Mouse (Mus musculus): ENCODE measurements at regions not wholly inside any gene's neighbourhood (a gene's known extent, or its start where the extent isn't known, plus 50 kb on each side); places are given as distances from the start of the nearest gene placed in this dataset.

- H3K4me2 ChIP-seq (ENCODE audit: low read depth, severe bottlenecking), result no peak overlapping the region
- H3K36me3 ChIP-seq (ENCODE audit: control insufficient read depth, insufficient read depth, low read length), result no peaks in the 10 kb centered on the region
- no peak overlapping the region for H3K9ac ChIP-seq (ENCODE audit: low read length)
- ATAC-seq (ENCODE audit: insufficient number of reproducible peaks, low FRiP score, low TSS enrichment, low read depth) (no peak), DNase-seq (ENCODE audit: low spot score) (no peak)
- no peaks in the 10 kb centered on the region for H3K27me3 ChIP-seq (ENCODE audit: control insufficient read depth, insufficient read depth, low read length)
- 63% methylated on average over 12 of the region's 12 CpGs for WGBS
- no peak overlapping the region for H3K27ac ChIP-seq (replicated peaks; ENCODE audit: low read depth, low read length)
- no peak overlapping the region for H3K4me3 ChIP-seq (ENCODE audit: low read depth, low read length)
- H3K4me1 ChIP-seq (ENCODE audit: control insufficient read depth, insufficient read depth, low read length), result no peaks in the 10 kb centered on the region
- H3K9me3 ChIP-seq (ENCODE audit: control insufficient read depth, low read length), result no peaks in the 10 kb centered on the region
These were observed 54.5 kb upstream of the Zeb2 start for GRCm38 (mm10) chr2:45171520-45172173.

GRCm38 (mm10) chr2:45170272-45170671, 53.1 kb upstream of the Zeb2 start:
- peak; percentile 57; the same call in 1 of the 2 replicates for ATAC-seq (ENCODE audit: insufficient number of reproducible peaks, low FRiP score, low TSS enrichment, low read depth)
- Histone ChIP-seq H3K4me2 (ENCODE audit: low read depth, severe bottlenecking) (no peak overlapping the region), H3K27ac (replicated peaks; ENCODE audit: low read depth, low read length) (no peak overlapping the region)

GRCm38 (mm10) chr2:45169429-45170070, 52.4 kb upstream of the Zeb2 start:
- Histone ChIP-seq H3K27ac (replicated peaks; ENCODE audit: low read depth, low read length) (no peak overlapping the region), H3K36me3 (ENCODE audit: control insufficient read depth, insufficient read depth, low read length) (no peaks in the 10 kb centered on the region), H3K4me3 (ENCODE audit: low read depth, low read length) (no peak overlapping the region), H3K4me2 (ENCODE audit: low read depth, severe bottlenecking) (no peak overlapping the region), H3K27me3 (ENCODE audit: control insufficient read depth, insufficient read depth, low read length) (no peaks in the 10 kb centered on the region), H3K9me3 (ENCODE audit: control insufficient read depth, low read length) (no peaks in the 10 kb centered on the region), H3K9ac (ENCODE audit: low read length) (no peak overlapping the region), H3K4me1 (ENCODE audit: control insufficient read depth, insufficient read depth, low read length) (no peaks in the 10 kb centered on the region)
- 42% methylated on average over 9 of the region's 9 CpGs for WGBS
- DNase-seq (ENCODE audit: low spot score) (no peak), ATAC-seq (ENCODE audit: insufficient number of reproducible peaks, low FRiP score, low TSS enrichment, low read depth) (no peak)

More at GRCm38 (mm10) chr2:45170272-45170671, 53.1 kb upstream of the Zeb2 start:
- no peak overlapping the region for H3K9ac ChIP-seq (ENCODE audit: low read length)
- no peaks in the 10 kb centered on the region for H3K36me3 ChIP-seq (ENCODE audit: control insufficient read depth, insufficient read depth, low read length)
- H3K27me3 ChIP-seq (ENCODE audit: control insufficient read depth, insufficient read depth, low read length), result no peaks in the 10 kb centered on the region
- no peaks in the 10 kb centered on the region for H3K9me3 ChIP-seq (ENCODE audit: control insufficient read depth, low read length)
- 39% methylated on average over 3 of the region's 3 CpGs for WGBS
- DNase-seq (ENCODE audit: low spot score), result no peak
- no peaks in the 10 kb centered on the region for H3K4me1 ChIP-seq (ENCODE audit: control insufficient read depth, insufficient read depth, low read length)
- no peak overlapping the region for H3K4me3 ChIP-seq (ENCODE audit: low read depth, low read length)

GRCm38 (mm10) chr2:45168606-45169005, 51.4 kb upstream of the Zeb2 start:
- ATAC-seq (ENCODE audit: insufficient number of reproducible peaks, low FRiP score, low TSS enrichment, low read depth) (no peak), DNase-seq (ENCODE audit: low spot score) (no peak)
- 94% methylated on average over 3 of the region's 3 CpGs for WGBS
- no peak overlapping the region for H3K27ac ChIP-seq (replicated peaks; ENCODE audit: low read depth, low read length)
- no peak overlapping the region for H3K4me2 ChIP-seq (ENCODE audit: low read depth, severe bottlenecking)
- H3K9ac ChIP-seq (ENCODE audit: low read length), result no peak overlapping the region
- H3K4me3 ChIP-seq (ENCODE audit: low read depth, low read length), result no peak overlapping the region
- H3K36me3 ChIP-seq (ENCODE audit: control insufficient read depth, insufficient read depth, low read length), result no peaks in the 10 kb centered on the region
- no peaks in the 10 kb centered on the region for H3K27me3 ChIP-seq (ENCODE audit: control insufficient read depth, insufficient read depth, low read length)
- no peaks in the 10 kb centered on the region for H3K9me3 ChIP-seq (ENCODE audit: control insufficient read depth, low read length)
- H3K4me1 ChIP-seq (ENCODE audit: control insufficient read depth, insufficient read depth, low read length), result no peaks in the 10 kb centered on the region

All from limb, embryonic 11.5 days (tissue).